Mouse (Mus musculus) monocyte, adult 5-6 weeks (primary cell): ENCODE measurements around the gene Rgn. TPM values are rescaled to one million over a fixed set of nuclear protein-coding genes. Genes with fewer than 3 reads are reported as not detected.

ENCODE experiments used
- ATAC-seq: fragments of 153-309, 156-312 bp; replicated peaks from 2 replicates; pipeline ENCODE4 v1.8.0; 2017; ENCODE audit warnings: mild to moderate bottlenecking; ENCODE audit not compliant: low TSS enrichment, insufficient number of reproducible peaks, severe bottlenecking, poor library complexity, low FRiP score
- total RNA-seq: library from RNA; stranded (forward); fragments of 200-1000, 200-491, 200-594 nt; gene quantifications from 3 replicates; pipeline ENCODE4 v1.2.3, GENCODE M21; 2017

The Rgn gene
- not detected in 3 replicates for total RNA-seq

DNA sequence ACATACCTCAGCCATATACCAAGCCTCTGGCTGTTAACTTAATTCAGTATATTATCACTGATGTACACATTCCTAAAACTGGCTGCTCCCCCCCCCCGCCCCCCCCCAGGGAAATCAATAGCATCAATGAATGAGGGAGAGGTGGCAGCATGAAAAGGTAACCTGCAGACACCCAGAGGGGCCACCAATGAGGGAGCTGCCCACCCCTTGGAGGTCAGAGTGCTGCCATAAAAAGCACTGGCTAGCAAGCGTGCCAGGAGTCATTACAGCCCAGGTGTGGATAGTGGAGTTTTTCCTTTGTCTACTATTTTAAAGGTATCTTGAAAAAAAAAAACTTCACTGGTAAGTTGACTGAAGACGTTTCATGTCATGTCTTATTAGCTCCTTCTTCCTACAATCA lies at the start of gene Rgn:
TSS of gene Rgn (plus strand) at position 256 of the 400 bp plus-strand sequence.
- no peak for ATAC-seq

DNA sequence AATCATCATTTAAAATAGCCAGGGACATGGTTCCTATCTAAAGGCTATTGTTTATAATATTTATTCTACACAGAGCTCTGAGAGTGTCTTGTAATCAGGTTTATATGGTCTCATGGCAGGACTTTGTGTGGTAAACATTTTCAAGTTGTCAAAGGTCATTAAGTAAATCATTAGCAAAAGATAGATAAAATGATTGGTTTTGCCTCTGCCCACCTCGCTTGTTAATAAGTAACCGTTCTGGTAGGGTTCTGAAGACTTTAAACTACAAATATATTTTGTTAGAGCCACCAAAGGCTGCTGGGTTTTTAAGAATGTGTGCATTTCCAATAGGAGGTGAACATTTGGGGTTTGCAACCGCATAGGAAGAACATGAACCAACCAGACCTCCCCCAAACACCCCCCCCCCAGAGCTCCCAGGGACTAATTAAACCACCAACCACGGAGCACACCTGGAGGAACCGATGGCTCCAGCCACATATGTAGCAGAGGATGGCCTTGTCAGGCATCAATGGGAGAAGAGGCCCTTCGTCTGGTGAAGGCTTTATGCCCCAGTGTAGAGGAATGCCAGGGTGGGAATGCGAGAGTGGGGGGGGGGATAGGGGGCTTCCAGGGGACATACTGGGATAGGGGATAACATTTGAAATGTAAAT lies 29.2 kb upstream of the Rgn start:
- no peak for ATAC-seq

DNA sequence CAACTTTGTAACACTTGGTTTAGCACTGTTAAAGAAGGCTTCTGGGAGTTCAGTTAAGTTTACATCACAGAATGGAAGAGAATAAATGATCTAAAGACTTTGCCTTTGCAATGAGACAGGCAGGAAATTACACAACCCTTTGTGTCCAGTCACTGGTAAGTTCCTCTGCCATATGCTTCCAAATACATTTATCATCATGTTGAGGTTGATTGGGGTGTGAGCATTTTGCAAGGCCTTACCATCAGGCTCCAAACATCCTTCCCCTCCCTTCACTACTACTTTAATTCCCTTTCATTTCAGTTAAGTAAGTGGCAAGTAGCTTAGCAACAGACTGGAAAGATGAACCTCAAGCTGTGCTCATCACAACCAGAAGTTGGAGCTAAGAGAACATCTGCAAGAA lies 28.0 kb upstream of the Rgn start:
- ATAC-seq = no peak

GRCm38 (mm10) chrX:20532621-20533020 lies 17.0 kb upstream of the Rgn start:
- ATAC-seq = no peak

DNA sequence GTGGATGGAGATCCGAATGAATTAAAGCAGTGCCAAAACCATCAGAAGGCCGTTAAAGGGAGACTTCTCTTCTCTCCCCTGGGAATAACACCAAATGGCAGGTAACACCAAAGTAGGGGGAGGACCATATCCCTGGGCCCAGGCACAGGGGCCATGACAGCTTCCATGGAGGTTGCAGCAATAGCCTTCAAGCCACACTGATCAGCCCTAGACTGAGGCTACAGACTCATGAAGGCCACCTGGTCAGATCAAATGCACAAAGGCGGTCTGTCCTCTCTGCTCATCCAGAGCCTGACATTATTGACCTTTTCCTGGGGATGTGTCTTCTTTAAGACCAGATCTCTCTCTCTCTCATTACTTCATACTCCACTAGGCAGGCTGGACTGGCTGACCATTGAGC lies 5.7 kb upstream of the Rgn start:
- ATAC-seq = no peak

DNA sequence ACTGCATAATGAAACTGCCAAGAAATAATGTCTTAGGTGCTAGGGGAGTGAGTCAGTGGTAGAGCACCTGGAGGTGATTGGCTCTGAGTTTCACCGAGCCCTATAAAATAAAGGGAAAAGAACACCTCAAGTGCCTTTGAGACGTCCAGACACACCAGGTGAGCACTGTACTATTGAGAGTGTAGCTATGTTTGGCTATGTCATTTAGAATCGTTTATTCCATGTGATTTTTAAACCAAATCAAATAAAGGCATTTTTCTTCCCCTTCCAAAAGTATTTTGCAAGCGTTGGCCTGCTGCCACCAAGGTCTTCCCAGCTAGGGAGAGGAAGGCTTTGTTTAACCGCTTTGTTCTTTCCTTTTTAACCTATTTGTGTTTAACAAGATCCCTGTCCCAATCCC lies 2.0 kb upstream of the Rgn start:
- ATAC-seq = no peak

GRCm38 (mm10) chrX:20548011-20548879 lies 1.3 kb upstream of the Rgn start:
- ATAC-seq = no peak

GRCm38 (mm10) chrX:20548880-20549440 lies 627 bp upstream of the Rgn start:
- no peak for ATAC-seq

DNA sequence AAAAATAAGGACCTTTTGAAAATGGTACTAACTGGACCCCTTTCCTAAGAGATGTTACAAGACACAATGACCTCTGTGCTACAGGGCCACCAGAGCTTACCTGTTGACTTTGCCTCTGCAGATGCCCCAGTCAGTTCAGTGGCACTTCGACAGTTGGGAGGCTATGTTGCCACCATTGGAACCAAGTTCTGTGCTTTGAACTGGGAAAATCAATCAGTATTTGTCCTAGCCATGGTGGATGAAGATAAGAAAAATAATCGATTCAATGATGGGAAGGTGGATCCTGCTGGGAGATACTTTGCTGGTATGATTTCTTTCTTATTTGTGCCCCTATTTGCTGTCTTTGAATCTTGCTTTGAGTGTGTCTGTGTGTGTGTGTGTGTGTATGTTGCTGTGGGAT lies 2.6 kb downstream of the Rgn start:
- ATAC-seq = no peak

GRCm38 (mm10) chrX:20561846-20562245 lies 12.3 kb downstream of the Rgn start:
- ATAC-seq = no peak

DNA sequence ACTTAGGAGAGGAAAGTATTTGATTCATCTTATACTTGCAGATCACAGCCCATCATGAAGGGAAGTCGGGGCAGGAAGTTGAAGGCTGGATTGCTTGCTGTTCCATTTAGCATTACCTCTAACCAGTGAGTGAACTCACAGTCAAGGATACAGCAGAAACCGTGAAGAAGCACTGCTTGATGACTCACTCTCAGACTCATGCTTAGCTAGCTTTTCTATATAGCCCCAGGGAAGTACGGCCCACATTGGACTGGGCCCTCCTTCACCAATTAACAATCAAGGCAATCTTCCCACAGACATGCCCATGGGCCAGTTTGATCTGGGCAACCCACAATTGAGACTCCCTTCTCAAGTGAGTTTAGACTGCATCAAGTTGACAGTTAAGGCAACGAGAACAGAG lies 14.4 kb downstream of the Rgn start:
- ATAC-seq = no peak

GRCm38 (mm10) chrX:20571024-20571423 lies 21.4 kb downstream of the Rgn start:
- no peak for ATAC-seq

DNA sequence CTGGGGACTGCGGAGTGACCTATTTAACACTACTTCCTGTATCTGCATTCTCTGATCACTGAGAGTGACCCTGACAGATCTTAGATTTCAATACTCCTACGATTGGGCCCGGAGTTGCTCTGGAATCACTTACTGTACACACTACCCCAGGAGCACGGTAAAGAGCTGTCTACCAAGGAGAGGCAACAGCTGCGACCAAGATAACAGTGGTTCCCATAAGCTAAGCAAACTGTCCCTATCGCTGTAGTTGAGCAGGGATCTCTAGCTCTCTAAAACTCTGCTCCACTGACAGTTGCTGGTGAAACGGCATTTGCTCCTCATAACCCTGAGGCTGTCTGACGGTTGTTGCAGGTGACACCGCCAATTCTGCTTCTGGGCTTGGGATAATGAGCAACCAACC lies 23.1 kb downstream of the Rgn start:
- no peak for ATAC-seq

DNA sequence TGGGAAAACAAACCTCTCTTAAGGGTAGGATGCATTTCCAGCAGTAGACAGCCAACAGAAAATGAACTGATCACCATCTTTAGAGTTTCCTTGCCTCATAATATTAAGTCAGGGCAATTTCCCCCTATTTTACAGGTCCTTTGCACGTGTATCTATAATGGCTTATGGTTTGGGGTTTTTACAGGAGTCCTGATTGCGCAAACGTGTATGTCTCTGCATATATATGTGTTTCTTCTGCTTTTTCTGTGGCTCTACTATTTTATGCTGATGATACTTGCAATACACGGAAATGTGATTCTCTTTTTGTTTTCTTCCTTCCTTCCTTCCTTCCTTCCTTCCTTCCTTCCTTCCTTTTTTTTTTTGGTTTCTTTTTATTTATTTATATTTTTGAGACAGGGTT lies 24.3 kb downstream of the Rgn start:
- ATAC-seq = no peak

DNA sequence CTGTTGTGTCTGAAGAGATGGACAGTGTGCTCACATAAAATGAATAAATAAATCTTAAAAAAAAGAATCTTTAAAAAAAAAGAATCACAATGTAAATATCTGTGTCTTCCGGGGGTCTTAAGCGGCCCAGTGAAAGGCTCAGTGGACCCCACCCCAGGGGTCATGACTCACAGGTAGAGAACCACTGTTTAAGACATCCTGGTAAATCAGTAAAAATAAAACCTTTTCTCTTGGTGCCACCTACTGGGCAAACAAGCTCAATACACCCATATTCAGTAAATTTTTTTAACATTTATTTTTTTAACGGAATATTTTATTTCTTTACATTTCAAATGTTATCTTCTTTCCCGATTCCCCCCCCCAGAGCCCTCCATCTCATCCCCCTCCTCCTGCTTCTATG lies 38.4 kb downstream of the Rgn start:
- no peak for ATAC-seq

- ATAC-seq = no peak
These were observed 58.9 kb downstream of the Rgn start for GRCm38 (mm10) chrX:20608500-20608899.
